Mouse (Mus musculus) B cell, adult 2 months (primary cell): ENCODE measurements around the gene Ppp1ca.

Experiments
- DNase-seq, 2 experiments: peaks; one replicate each; pipeline ENCODE4 v3.0.0; 2022

The Ppp1ca gene

DNA sequence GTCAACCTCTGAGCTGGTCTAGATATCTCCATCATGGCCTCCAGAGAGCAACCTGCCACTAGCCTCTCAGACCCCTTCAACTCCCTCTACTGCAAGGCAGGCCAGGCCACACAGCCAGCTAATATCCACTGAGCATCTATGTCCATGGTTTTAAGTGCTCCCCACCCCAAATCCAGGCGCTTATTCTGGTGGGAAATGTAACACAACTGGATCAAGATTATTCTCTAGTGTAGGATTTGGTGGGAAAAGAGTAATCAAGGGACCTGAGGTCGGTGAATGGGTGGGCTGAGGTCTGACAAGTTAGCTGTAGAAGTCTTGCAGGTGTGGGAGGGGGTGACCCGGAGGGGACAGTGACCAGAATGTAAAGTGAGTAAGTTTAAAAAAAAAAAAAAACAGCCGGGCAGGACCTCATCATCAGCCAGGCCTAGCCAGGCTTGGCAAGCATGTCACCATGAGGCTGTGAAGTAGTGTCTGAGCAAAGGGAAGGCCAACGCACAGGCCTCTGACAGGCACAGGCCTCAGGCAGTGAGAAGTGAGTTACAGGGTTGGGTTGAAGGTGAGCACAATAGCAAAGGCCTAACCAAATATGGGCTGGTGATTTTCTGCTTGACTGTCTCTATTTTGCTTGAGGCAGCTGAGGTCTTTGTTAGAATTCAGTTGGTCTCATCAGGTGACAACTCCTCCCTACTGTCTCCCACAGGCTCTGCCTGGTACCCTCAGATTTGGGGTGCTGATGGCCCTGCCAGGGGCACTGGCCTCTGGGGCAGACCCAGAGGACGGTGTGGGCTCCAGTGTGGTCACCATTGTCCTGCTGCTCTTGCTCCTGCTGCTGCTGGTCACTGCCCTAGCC is 36.4 kb upstream of the Ppp1ca start:
- DNase-seq = peak; percentile 56 to 57

DNA sequence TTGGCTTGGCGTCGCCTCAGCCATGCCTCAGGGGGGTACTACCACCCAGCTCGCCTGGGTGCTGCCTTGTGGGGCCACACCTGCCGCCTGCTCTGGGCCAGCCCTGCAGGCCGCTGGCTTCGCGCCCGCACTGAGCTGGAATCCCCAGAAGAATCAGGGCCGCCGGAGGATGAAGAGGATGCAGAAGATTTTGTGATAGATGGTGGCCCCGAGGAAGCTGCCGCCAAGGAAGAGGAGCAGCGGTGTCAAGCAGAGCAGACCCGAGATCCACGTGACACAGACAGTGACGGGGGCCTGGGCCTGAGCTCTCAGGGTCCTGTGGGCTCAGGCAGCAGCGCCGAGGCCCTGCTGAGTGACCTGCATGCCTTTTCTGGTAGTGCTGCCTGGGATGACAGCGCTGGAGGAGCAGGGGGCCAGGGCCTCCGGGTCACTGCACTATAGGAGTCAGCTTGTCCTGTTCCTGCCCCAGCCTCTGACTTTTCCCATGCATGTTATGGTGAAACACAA is 35.7 kb upstream of the Ppp1ca start:
- DNase-seq = no peak

- DNase-seq = no peak
Observed at GRCm38 (mm10) chr19:4156771-4157170, 35.1 kb upstream of the Ppp1ca start.

DNA sequence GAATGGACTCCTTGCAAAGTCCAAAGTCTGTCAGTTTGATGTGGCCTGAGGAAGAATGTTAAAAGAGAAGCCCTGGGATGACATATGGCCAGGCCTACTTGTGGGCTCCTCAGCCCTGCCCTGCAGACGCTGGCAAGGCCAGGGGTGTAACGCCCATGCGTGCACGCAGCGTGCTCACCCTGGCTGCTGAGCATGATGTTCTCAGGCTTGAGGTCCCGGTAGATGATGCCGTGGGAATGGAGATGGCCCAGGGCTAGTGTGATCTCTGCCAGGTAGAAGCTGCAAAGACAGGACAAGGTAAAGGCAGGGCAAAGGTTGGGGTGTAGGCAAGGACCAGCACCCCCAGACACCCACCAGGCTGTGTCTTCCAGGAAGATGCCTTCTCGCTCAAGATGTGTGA is 32.8 kb upstream of the Ppp1ca start:
- no peak for DNase-seq

GRCm38 (mm10) chr19:4162646-4163542 is 29.0 kb upstream of the Ppp1ca start, which contains the start of gene Rps6kb2:
Rps6kb2 (minus strand) TSS chr19:4163354.
- peak; percentile 95 to 96 for DNase-seq

DNA sequence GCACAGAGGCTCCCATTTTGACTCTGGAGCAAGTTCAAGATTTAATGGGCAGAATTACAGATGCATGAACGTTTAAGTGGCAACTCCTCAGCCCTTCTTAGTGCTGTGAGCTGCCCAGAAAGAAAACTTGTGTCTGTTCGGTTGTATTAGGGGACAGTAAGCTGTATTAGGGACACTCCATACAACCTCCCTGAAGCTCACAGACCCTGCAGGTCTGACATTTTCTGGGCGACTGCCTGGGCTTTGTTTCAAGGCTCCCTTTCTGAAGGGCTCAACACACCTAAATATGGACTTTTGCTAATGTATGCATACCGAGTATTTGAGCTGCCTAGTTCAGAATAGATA is 28.4 kb upstream of the Ppp1ca start:
- DNase-seq = no peak

DNA sequence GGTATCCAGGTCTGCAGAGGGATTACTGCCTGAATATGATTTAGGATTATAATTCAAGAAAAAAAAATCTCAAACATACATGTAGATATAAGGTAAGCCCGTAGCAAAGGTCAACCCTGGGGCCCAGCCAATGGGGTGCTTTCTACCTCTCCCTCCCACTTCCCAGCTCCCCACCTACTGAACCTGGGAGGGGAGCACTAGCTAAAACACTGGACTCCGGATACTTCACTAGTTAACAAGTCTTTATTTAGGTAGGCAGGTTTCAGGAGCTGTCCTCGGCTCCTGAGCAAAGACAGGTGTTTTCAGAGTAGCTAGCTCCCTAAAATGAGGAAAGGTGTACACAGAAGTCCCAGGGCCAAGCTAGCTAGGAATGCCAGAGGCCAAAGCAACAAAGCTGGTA is 27.8 kb upstream of the Ppp1ca start:
- DNase-seq = no peak

DNA sequence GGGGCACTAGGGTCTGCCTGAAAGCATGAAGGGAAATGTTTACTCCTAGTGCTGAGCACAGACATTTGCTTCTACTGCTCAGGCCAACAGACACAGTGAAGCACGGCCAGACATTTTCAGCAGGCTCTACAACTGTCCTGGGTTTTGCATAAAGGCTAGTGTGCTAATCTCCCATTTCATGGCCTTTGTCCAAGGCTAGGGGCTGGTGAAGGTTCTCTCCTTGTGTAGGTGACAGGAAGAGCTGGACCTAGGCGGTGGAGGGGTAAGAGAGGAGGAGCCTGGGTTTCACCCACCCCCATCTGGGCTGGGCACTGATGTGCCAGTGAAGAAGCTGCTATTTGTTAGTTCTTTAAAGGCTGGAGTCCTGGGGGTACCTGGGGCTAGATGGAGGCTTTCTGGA is 27.1 kb upstream of the Ppp1ca start:
- no peak for DNase-seq

- DNase-seq = no peak
Observed at GRCm38 (mm10) chr19:4166678-4167476, 25.0 kb upstream of the Ppp1ca start.

DNA sequence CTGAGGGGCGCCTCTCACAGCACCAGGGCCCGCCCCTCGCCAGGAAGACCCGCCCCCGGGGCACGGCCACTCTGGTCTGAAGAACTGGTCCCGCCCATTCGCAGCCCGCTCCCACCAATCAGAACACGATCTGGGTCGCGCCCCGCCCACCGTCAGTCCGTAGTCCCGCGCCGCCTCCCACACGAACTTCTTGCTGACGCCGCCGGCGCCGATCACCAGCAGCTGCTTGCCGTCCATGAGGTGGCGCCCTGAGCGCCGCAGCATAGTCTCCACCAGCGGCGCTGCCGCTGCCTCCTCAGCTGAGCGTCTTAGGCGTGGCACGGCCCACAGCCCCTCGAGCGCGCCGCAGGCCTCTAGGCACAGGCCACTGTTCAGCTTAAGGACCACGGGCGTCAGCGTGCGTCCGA is 22.5 kb upstream of the Ppp1ca start:
- peak; percentile 99 for DNase-seq

- DNase-seq = no peak
Observed at GRCm38 (mm10) chr19:4169810-4170209, 22.1 kb upstream of the Ppp1ca start.

GRCm38 (mm10) chr19:4170723-4171392 is 21.0 kb upstream of the Ppp1ca start:
- DNase-seq = peak in 1 of 2 experiments; percentile 51

GRCm38 (mm10) chr19:4171393-4172290 is 20.2 kb upstream of the Ppp1ca start:
- DNase-seq = peak; percentile 56 to 62

GRCm38 (mm10) chr19:4172925-4173324 is 18.9 kb upstream of the Ppp1ca start:
- DNase-seq = no peak

DNA sequence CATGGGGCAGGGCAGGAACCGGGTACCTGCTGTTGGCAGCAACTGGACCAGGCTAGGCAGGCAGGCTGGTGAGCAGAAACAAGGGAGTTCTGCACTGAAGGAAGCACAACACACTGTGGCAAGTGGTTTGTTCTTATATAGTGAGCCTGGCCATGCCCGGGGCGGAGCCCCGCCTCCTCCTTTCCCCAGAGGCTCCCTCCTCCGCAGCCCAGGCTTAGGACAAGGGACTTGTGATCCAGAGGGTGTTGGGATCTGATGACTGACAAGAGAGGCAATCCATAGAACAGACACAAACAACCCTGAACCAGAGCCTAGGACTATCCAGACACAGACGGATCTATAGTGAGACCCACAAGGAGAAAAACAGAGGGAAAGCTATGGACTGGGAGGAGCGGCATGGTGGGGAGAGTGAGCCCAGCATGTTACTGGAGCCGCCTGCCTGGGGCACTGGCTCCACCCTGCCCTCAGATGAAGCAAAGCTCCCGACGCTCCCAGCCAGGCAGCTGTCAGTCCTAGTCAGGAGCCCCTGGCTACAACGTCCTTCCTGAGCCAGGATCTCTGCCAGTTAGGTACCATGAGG is 16.4 kb upstream of the Ppp1ca start, which contains the start of gene Carns1:
Gene Carns1 (minus strand): TSS at position 112 of the 580 bp plus-strand sequence.
- DNase-seq = no peak

- no peak for DNase-seq
Observed at GRCm38 (mm10) chr19:4180411-4180810, 11.5 kb upstream of the Ppp1ca start.

- peak; percentile 87 to 89 for DNase-seq
Observed at GRCm38 (mm10) chr19:4181892-4182291, 10.0 kb upstream of the Ppp1ca start.

DNA sequence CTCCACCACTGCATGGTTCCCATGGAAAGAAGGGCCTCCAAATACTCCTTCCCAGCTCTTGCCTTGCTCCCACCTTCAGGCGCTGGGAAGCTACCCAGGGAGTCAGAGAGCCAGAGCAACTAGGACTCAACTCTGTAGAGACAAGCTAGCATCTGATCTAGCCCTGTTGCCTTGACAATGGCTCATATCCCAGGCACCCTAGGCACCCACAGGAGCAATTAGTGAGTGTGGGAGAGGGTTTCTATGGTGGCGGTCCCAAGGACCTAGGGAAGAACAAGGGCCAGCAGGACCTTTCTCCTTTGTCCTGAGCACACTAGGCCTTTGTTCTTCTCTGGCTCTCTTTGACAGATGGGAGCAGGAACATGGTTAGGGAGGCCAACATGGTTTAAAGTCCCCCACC is 8.2 kb upstream of the Ppp1ca start:
- DNase-seq = no peak

GRCm38 (mm10) chr19:4184976-4185975 is 6.6 kb upstream of the Ppp1ca start:
- DNase-seq = peak; percentile 80 to 82
